Mouse (Mus musculus) lung, postnatal 25 days (tissue): ENCODE data around the gene C1ql4.
"Not testable (repeated sequence)": the region's sequence is repeated elsewhere in the genome, so short reads cannot be mapped to it uniquely, and the experiment has no call there.

ENCODE experiments used
- DNase-seq: peaks from one replicate; pipeline ENCODE4 v3.0.0; 2022; ENCODE audit warnings: low spot score

Gene C1ql4

DNA sequence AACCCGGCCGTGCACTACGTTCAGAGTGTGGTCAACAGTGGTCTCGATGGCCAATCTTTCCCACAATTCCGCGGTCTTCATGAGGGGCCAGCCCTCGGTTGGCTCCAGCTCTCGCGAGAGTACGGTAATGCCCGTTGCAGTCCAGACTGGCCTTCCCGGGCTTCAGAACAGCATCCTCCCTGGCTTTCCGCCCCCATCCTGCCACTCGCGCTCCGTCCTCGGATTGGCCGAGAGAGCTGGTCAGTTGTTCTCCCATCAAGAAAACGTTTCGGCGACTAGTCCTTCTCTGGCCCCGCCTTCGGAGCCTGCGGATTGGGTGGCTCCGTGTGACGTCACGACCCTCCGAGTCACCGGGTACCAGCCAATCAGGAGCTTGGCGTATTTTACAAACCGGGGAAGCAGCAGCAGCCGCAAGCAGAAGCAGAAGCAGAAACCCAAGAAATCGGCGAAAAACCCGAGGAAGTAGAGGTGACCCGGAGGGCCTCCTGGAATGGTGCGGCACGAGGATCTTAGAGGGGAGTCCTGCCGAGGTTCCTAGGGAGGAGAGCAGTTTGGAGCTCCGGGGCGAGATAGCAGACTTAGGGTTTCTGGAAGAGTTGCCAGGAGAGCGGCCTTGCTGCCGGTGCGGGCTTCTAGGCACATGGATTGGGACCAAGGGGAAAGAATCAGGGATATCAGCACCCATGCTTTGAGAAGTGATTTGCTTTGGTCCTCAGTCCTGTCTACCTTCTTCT lies 12.8 kb downstream of the C1ql4 start:
- peak; percentile 98 for DNase-seq

DNA sequence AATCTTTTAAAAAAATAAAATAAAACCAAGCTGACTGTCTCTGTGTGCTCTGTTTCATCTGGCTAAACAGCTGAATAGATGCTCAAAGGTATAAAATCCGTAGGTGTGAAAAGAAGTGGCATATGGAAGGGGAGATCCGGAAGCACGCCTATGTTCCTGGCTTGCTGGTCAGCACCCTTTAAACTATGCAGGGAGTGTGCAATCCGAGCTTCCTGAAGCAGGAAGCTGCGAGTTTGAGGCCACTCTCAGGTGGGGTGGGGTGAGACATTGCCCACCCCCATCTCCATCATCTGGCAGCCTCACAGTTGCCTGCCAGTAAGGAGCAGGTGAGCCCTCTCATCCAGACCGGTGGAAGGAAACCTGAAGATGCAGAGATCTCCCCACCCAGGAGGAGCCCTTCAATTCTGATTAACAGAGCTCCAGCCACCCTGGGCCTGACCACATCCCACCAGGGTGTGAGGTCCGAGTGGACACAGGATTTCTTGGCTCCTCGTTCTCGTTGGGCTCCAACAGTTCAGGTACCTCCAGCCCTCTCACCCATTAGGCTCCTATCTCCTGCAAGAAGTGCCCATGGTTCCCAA lies 13.5 kb downstream of the C1ql4 start, which contains the start of gene Troap:
Troap (plus strand) TSS at position 557 of the 581 bp plus-strand sequence.
- no peak for DNase-seq

DNA sequence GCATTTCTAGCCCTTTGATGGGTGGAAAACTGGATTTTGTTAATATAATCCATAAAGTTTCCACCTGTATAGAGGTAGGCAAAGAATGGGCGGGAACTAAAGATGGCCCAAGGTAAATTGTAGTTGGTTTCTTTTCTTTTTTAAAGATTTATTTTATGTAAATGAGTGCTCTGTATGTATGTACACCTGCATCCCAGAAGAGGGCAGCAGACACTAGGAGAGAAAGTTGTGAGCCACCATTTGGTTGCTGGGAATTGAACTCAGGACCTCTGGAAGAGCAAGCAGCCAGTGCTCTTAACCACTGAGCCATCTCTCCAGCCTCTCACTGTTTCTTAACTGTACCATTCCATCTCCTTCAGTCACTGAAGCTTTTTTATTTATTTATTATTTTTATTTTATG lies 15.6 kb downstream of the C1ql4 start:
- DNase-seq, result no peak

DNA sequence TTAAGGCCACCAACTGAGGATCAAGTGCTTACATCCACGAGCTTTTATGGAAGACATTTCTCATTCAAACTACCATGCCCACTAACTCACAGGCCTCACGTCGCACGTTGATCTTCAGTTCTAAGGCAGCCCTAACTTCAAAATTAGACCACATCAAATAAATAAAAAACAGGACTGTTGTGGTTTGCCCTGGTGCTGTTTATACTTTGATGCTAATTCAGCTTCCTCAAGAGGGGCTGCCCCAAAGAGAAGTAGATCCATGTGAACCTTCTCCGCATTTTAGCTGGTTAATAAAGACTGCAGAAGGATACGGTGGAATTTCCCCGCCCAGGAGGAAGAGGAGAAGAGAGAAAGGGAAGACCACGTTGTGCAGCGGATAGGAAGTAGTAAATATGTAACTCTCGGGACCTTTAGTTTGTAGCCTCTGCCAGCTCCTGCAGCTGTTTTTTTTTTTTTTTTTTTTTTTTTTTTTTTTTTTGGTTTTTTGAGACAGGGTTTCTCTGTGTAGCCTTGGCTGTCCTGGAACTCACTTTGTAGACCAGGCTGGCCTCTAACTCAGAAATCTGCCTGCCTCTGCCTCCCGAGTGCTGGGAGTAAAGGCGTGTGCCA lies 22.0 kb downstream of the C1ql4 start:
- no peak for DNase-seq

DNA sequence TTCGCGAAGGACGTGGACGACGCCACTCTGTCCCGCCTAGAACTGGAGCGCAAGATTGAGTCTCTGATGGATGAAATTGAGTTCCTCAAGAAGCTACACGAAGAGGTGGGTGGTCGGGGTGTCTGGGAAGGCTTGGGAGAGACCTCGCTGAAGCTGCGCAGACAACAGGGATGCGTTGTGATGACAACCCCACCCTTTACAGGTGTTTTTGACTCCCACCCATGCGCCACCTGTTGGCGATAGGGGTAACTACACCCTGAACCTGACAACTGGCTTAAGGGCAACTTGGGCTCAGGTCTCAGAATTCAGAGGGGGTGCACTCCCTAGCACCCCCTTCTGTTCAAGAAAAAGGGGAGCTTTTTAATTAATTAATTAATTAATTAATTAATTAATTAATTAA lies 31.3 kb downstream of the C1ql4 start:
- no peak for DNase-seq

DNA sequence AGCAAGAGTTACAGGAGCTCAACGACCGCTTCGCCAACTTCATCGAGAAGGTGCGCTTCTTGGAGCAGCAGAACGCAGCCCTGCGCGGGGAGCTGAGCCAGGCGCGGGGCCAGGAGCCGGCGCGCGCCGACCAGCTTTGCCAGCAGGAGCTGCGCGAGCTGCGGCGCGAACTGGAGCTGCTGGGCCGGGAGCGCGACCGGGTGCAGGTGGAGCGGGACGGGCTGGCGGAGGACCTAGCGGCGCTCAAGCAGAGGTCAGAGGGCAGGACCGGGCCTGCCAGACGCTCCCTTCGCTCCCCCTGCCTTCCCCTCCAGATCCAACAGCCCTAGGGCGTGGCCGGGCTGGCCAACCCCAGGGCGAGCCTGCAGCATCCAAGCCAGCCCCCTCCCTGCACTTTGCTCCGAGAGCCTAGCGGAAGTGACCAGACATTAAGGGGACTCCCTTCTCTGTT lies 32.1 kb downstream of the C1ql4 start:
- no peak for DNase-seq

DNA sequence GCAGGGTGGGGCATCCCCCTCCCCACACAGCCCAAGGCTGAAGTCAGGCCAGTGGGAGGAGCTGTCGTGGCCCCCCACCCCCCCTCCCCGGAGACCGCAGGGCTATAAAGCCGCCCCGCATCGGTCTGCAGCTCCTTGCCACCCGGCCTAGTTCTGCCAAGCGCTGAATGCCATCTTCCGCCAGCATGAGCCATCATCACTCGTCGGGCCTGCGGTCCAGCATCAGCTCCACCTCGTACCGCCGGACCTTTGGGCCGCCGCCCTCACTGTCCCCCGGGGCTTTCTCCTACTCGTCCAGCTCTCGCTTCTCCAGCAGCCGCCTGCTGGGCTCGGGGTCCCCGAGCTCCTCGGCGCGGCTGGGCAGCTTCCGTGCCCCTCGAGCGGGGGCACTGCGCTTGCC lies 32.6 kb downstream of the C1ql4 start, which contains the start of gene Prph:
Prph (plus strand) TSS at position 135 of the 400 bp plus-strand sequence.
- DNase-seq, result no peak

DNA sequence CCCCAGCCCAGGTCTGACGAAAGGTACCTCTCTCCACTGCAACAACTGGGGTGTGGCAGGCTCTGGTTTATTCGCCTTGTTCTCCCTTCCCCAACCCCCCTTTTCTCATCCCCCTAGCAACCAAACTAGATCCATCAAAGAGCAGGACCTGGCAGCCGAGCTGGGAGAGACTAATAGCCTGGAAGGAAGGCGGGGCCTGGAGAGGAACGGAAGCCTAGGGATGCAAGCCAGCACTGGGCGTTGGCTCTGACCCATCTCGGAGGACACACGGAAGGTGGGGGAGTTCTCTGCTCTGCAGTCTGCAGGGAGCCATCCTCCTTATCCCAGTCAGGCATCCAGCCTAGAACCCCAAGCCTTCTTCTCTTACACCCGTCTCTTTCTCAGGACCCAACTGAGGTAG lies 34.2 kb downstream of the C1ql4 start:
- no peak for DNase-seq

DNA sequence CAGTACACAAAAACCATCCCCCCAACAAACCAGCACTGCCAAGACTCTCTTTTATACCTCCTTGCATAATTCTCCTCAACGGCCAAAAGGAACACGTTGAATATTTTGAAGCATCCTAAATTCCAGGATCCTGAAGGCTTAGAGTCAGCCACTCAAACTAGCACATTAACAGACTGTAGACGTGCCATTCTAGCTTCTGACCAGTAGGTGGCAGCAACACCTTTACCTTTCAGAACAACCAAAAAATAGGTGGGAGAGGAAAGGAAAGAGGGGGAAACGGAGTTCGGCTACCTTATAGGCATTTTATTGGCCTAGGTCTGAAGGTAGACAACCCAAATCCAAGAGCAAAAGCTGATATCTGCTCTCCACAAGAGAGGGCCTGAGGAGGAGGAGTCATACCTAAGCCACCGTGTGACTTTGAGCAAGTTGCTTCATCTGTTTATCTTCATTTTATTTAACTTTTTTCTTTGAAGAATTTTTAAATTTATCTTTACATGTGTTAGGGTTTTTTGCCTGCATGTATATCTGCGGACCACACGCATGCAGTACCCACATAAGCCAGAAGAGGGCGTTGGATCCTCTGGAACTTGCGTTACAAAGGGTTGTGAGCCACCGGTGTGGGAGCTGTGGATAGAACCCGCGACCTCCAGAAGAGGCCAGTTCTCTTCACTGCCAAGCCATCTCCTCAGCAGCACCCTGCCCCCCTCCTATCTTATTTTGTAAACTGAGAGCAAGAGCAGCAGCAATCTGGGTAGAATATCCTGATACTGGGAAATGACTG lies 38.0 kb downstream of the C1ql4 start:
- DNase-seq, result peak; percentile 58

DNA sequence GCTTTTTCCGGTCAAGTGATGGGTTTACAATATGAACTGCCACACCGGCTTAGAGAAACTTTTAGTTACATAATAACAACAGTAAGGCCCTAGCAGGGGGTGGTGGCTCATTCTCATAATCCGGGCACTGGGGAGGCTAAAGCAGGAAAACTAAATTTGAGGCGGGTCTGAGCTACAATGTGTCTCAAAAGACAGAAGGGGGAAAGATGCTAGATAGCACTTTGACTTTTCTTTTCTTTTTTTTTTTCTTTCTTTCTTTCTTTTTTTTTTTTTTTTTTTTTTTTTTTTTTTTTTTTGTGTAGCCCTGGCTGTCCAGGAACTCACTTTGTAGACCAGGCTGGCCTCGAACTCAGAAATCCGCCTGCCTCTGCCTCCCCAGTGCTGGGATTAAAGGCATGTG lies 41.9 kb downstream of the C1ql4 start:
- not testable (repeated sequence) for DNase-seq

DNA sequence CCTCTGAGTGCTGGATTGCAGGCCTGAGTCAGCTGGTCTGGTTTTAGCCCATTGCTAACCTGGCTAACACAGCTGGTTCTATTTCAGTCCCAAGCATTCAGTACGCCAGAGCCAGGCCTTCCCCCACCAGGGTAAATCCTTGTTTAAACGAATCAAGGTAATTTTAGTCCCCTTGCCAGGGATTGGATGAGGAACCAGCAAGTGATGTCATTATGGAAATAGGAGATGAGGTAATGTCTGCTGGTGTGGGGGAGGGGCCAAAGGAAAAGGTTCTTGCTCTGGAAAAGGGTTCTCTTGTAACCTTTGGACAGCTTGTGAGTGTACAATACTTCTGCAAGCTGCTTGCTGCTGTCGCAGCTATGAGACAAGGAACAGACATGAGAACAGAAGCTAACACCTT lies 42.8 kb downstream of the C1ql4 start:
- no peak for DNase-seq

DNA sequence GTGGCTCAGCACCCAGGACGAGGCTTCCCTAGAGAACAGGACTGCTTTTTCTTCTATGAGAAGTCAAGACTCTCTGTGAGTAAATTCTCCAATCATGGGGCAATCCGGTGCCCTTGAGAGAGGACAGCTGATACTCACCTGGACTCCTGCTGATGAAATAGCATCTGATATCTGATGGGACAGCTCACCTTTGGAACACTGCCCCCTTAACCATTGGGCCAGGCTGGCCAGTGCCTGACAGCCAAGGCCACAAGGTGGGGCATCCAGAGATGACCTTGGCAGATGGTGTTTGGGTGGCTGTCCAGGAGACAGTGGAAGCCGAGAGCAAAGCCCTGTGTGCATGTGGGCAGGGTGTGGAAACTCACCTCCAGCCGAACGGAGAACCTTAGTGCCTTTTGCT lies 45.3 kb downstream of the C1ql4 start:
- no peak for DNase-seq

DNA sequence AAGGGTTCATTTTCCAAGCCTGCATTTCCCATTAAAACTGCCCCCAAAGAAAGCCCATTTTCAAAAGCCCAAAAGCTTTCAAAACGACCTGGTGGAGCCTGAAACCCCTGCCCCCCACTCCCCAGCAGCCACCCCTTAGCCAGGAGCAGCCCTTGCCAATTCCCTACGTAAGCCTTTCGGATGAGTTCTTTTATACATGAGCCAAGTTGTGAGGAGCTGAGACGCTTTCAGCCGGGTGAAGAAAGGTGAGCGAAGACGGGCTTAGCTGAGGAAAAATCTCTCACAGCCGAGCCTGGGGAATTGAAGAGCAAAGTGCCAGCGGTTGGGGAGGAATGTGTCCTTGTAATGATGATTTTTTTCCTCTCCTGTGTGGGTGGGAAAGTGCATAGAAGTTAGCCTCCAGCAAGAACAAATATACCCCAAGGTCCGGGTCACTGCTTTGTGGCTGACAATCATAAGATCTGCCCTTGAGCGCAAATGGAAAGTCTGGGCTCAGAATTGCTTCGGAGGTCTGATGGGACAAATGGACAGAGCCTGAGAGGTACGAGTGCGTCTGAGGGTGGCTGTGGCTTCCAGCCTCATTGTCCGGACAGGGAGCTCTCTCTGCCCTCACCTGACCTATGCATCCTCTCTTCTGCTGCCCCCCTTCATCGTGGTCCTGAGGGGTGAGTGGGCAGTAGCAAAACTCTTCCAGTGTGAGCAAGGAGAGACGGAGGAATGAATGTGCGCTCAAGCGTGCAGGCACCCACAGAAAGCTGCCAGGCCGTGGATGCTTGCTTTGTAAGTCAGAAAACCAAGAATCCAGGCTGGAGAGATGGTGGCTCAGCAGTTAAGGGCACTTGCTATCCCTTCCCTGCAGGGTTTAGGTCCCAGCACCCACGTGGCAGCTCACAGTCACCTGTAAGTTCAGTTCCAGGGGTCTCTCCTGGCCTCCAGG lies 46.4 kb downstream of the C1ql4 start:
- DNase-seq, result no peak

DNA sequence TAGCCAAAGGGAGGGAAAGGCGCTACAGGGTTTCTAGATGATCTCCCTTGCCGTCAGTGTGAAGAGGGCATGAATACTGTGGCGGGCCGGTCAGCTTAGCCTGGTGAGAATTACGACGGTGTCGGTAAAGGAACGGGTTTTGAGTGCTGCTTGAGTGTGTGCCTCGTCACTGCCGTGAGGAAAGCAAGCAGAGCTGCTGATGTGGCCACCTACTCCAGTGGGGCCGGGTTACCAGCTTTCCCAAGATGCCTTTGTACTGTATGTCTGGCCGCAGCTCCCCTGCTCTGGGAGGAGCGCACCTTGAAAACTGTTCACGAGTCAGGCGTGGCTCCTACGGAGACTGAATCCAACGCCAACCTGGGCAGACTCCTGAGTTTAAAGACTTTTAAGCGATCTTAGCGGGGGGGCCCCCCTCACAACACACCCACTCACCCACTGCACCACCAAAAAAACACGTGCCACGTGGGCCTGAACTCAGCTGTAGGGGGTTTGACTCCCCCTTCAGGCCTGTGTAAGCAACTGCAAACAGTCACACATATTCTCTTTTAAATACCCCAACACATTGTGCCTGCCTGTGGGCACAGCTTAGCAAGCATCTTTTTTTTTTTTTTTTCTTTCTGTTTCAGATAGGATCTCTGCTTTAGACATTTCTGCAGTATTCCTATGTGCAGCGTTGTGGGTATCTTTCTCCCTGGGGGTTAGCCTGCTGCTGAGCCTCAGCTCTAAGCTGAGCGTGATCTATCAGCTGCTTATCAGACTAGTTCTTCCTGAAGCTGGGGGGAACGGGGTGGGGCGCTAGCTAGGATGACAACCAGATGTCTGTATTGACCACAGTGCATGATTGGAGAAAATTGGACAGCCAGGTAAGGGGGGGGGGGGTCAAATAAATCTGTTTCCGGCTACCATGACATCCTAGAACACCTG lies 47.4 kb downstream of the C1ql4 start:
- DNase-seq, result no peak

DNA sequence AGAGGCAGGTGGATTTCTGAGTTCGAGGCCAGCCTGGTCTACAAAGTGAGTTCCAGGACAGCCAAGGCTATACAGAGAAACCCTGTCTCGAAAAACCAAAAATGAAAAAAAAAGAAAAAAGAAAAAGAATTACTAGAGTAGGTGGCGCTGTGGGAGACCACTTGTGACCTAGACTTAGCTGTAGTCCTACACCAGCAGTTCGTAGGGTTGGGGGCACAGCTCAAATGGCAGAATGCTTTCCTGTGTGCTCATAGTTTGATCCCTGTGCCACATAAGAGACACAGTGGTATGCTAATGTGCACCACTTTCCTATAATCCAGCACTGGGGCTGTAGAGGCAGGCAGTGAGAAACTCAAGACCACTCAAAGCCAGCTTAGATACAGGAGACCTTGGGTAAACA lies 48.3 kb downstream of the C1ql4 start:
- DNase-seq, result no peak

DNA sequence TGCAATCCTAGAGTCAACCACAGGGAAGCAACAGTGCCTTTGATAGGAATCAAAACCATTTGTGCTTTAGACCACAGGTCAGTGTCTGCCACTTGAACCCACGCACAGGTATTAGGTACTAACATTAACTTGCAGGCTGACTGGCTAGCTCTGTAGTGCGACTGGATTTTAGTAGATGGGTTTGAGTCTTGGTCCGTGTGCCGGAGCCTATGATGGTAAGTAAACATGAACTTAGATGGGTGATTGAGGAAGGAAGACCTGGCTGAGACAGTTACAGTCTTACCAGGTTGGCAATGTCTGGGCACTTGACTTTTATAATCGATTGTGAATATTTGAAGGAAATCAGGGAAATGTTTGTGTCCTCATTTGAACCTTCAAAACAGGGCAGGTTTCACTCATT lies 48.8 kb downstream of the C1ql4 start:
- no peak for DNase-seq

DNA sequence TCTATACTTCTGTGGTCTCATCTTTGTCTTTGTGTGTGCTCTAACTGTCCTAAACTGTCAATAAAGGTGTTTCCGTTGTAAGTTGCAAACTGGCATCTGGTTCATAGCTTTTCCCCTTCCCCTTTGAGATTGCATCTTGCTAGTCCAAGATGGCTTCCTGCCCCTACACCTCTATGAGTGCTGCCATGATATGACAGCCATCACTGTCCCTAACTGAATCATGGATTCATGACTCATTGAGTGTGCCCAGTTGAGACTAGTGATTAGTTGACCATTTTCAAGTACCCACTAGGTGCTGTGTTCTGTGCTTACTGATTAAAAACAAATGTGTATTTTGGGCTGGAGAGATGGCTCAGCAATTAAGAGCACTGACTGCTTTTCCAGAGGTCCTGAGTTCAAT lies 49.6 kb downstream of the C1ql4 start:
- no peak for DNase-seq

DNA sequence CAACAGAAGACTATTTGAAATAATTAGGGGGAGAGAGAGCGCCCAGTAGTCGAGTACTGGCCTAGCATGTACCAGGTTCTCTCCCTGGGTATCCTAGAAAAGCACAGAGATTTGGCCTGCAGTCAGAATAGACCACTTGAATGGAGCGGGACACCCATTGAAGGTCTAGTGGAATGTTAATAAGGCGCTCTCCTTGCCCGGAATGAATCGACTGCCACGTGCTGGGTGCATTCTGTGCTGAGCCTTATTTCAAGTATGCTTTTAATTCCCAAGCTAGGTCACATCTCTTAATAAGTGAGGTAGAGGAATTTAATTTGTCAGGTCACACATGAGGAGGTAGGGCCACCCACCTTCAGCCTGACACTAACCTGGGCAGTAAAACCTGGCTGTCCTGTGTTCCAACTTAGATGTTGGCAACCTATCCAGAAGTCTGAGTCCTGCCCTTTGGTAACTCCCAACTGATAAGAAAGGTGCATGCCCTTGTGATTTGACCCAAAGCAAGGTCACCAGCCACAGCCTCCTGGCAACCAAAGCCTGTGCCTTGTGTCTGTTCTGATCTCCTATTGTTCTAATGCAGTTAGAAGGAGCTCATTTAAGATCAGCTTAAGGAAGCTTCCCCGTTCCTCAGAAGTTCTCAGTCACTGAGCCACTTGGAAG lies 51.2 kb downstream of the C1ql4 start:
- peak; percentile 65 for DNase-seq

DNA sequence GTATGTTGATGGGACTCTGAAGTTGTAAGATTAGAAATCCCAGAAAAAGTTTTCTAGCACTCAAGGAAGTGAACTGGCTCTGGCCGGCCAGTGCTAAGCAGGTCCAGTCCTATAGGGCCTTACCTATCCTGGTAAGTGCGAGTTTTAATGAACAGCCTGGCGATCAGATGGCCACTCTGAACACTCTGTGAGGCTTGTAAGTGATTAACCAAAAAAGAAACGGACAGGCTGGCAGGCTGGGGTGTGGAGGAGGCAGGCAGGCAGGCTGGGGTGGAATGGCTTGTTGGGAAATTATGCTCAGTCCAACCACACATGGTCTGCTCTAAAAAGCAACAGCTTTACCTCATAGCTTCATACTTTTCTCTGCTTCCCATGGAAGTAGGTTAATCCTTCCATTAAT lies 52.2 kb downstream of the C1ql4 start:
- no peak for DNase-seq
